Mouse (Mus musculus): ENCODE data around the gene Glt28d2. TPM values are rescaled to one million over a fixed set of nuclear protein-coding genes. Genes with fewer than 3 reads are reported as not detected.

Gene Glt28d2
- polyA plus RNA-seq, 1 experiment: 0.66 TPM

GRCm38 (mm10) chr3:85886636-85887238 lies 579 bp downstream of the Glt28d2 start:
- no peaks in the 10 kb centered on the region for H3K36me3 ChIP-seq (ENCODE audit: control insufficient read depth, insufficient read depth, low read length, poor library complexity, severe bottlenecking)
- H3K4me3 ChIP-seq (ENCODE audit: low read depth, low read length): peak overlapping the region; percentile 63
- peak overlapping the region; percentile 45 for H3K9ac ChIP-seq (ENCODE audit: low read depth, poor library complexity, severe bottlenecking)
- H3K27ac ChIP-seq (ENCODE audit: insufficient read depth, low read length): no peak overlapping the region
- no peaks in the 10 kb centered on the region for H3K9me3 ChIP-seq (replicated peaks; ENCODE audit: control insufficient read depth, insufficient read depth, low read length, poor library complexity, severe bottlenecking)
- H3K4me1 ChIP-seq (ENCODE audit: control insufficient read depth, insufficient read depth, low read length): no peaks in the 10 kb centered on the region
- no peak for TF ChIP-seq CTCF (IDR thresholded peaks at IDR 0.05; ENCODE audit: low read depth, low read length)
- no peaks in the 10 kb centered on the region for H3K27me3 ChIP-seq (ENCODE audit: control insufficient read depth, insufficient read depth, low read length, poor library complexity, severe bottlenecking)

- Histone ChIP-seq H3K27me3 (ENCODE audit: control insufficient read depth, insufficient read depth, low read length, poor library complexity, severe bottlenecking) (no peaks in the 10 kb centered on the region), H3K4me3 (ENCODE audit: low read depth, low read length) (no peak overlapping the region), H3K9me3 (replicated peaks; ENCODE audit: control insufficient read depth, insufficient read depth, low read length, poor library complexity, severe bottlenecking) (no peaks in the 10 kb centered on the region), H3K27ac (ENCODE audit: insufficient read depth, low read length) (no peak overlapping the region), H3K4me1 (ENCODE audit: control insufficient read depth, insufficient read depth, low read length) (no peaks in the 10 kb centered on the region), H3K9ac (ENCODE audit: low read depth, poor library complexity, severe bottlenecking) (no peak overlapping the region), H3K36me3 (ENCODE audit: control insufficient read depth, insufficient read depth, low read length, poor library complexity, severe bottlenecking) (no peaks in the 10 kb centered on the region)
- no peak for TF ChIP-seq CTCF (IDR thresholded peaks at IDR 0.05; ENCODE audit: low read depth, low read length)
- TF ChIP-seq EP300 (IDR thresholded peaks at IDR 0.05; ENCODE audit: insufficient read depth, low read depth, low read length): no peak
- TF ChIP-seq POLR2A (IDR thresholded peaks at IDR 0.05; ENCODE audit: insufficient read depth, low read length): no peak
Measured at GRCm38 (mm10) chr3:85885906-85886305, 1.4 kb downstream of the Glt28d2 start.

GRCm38 (mm10) chr3:85880687-85881086 lies 6.6 kb downstream of the Glt28d2 start:
- Histone ChIP-seq H3K27me3 (ENCODE audit: control insufficient read depth, insufficient read depth, low read length, poor library complexity, severe bottlenecking) (no peaks in the 10 kb centered on the region), H3K9me3 (replicated peaks; ENCODE audit: control insufficient read depth, insufficient read depth, low read length, poor library complexity, severe bottlenecking) (no peaks in the 10 kb centered on the region), H3K27ac (ENCODE audit: insufficient read depth, low read length) (peak overlapping the region; percentile 32; the same call in 1 of the 2 replicates), H3K9ac (ENCODE audit: low read depth, poor library complexity, severe bottlenecking) (no peak overlapping the region), H3K4me3 (ENCODE audit: low read depth, low read length) (no peak overlapping the region), H3K4me1 (ENCODE audit: control insufficient read depth, insufficient read depth, low read length) (no peaks in the 10 kb centered on the region), H3K36me3 (ENCODE audit: control insufficient read depth, insufficient read depth, low read length, poor library complexity, severe bottlenecking) (no peaks in the 10 kb centered on the region)
- TF ChIP-seq POLR2A (IDR thresholded peaks at IDR 0.05; ENCODE audit: insufficient read depth, low read length) (no peak), CTCF (IDR thresholded peaks at IDR 0.05; ENCODE audit: low read depth, low read length) (no peak), EP300 (IDR thresholded peaks at IDR 0.05; ENCODE audit: insufficient read depth, low read depth, low read length) (no peak)

- H3K4me3 ChIP-seq (ENCODE audit: low read depth, low read length): no peak overlapping the region
- H3K9me3 ChIP-seq (replicated peaks; ENCODE audit: control insufficient read depth, insufficient read depth, low read length, poor library complexity, severe bottlenecking): no peaks in the 10 kb centered on the region
- TF ChIP-seq POLR2A (IDR thresholded peaks at IDR 0.05; ENCODE audit: insufficient read depth, low read length) (no peak), CTCF (IDR thresholded peaks at IDR 0.05; ENCODE audit: low read depth, low read length) (no peak), EP300 (IDR thresholded peaks at IDR 0.05; ENCODE audit: insufficient read depth, low read depth, low read length) (no peak)
- no peak overlapping the region for H3K9ac ChIP-seq (ENCODE audit: low read depth, poor library complexity, severe bottlenecking)
- H3K36me3 ChIP-seq (ENCODE audit: control insufficient read depth, insufficient read depth, low read length, poor library complexity, severe bottlenecking): no peaks in the 10 kb centered on the region
- no peaks in the 10 kb centered on the region for H3K4me1 ChIP-seq (ENCODE audit: control insufficient read depth, insufficient read depth, low read length)
- H3K27me3 ChIP-seq (ENCODE audit: control insufficient read depth, insufficient read depth, low read length, poor library complexity, severe bottlenecking): no peaks in the 10 kb centered on the region
- H3K27ac ChIP-seq (ENCODE audit: insufficient read depth, low read length): no peak overlapping the region
Measured at GRCm38 (mm10) chr3:85880068-85880467, 7.2 kb downstream of the Glt28d2 start.

GRCm38 (mm10) chr3:85878911-85879310 lies 8.4 kb downstream of the Glt28d2 start:
- no peak overlapping the region for H3K4me3 ChIP-seq (ENCODE audit: low read depth, low read length)
- no peaks in the 10 kb centered on the region for H3K4me1 ChIP-seq (ENCODE audit: control insufficient read depth, insufficient read depth, low read length)
- H3K9me3 ChIP-seq (replicated peaks; ENCODE audit: control insufficient read depth, insufficient read depth, low read length, poor library complexity, severe bottlenecking): no peaks in the 10 kb centered on the region
- no peaks in the 10 kb centered on the region for H3K36me3 ChIP-seq (ENCODE audit: control insufficient read depth, insufficient read depth, low read length, poor library complexity, severe bottlenecking)
- no peak overlapping the region for H3K27ac ChIP-seq (ENCODE audit: insufficient read depth, low read length)
- H3K9ac ChIP-seq (ENCODE audit: low read depth, poor library complexity, severe bottlenecking): no peak overlapping the region
- no peak for TF ChIP-seq POLR2A (IDR thresholded peaks at IDR 0.05; ENCODE audit: insufficient read depth, low read length)
- TF ChIP-seq EP300 (IDR thresholded peaks at IDR 0.05; ENCODE audit: insufficient read depth, low read depth, low read length): no peak
- TF ChIP-seq CTCF (IDR thresholded peaks at IDR 0.05; ENCODE audit: low read depth, low read length): no peak
- H3K27me3 ChIP-seq (ENCODE audit: control insufficient read depth, insufficient read depth, low read length, poor library complexity, severe bottlenecking): no peaks in the 10 kb centered on the region

- Histone ChIP-seq H3K36me3 (ENCODE audit: control insufficient read depth, insufficient read depth, low read length, poor library complexity, severe bottlenecking) (no peaks in the 10 kb centered on the region), H3K4me3 (ENCODE audit: low read depth, low read length) (no peak overlapping the region), H3K9ac (ENCODE audit: low read depth, poor library complexity, severe bottlenecking) (no peak overlapping the region), H3K27me3 (ENCODE audit: control insufficient read depth, insufficient read depth, low read length, poor library complexity, severe bottlenecking) (no peaks in the 10 kb centered on the region), H3K4me1 (ENCODE audit: control insufficient read depth, insufficient read depth, low read length) (no peaks in the 10 kb centered on the region), H3K9me3 (replicated peaks; ENCODE audit: control insufficient read depth, insufficient read depth, low read length, poor library complexity, severe bottlenecking) (peaks cover under 1% of the 10 kb centered on the region; the same call in 1 of the 2 replicates), H3K27ac (ENCODE audit: insufficient read depth, low read length) (no peak overlapping the region)
- no peak for TF ChIP-seq POLR2A (IDR thresholded peaks at IDR 0.05; ENCODE audit: insufficient read depth, low read length)
- no peak for TF ChIP-seq EP300 (IDR thresholded peaks at IDR 0.05; ENCODE audit: insufficient read depth, low read depth, low read length)
- TF ChIP-seq CTCF (IDR thresholded peaks at IDR 0.05; ENCODE audit: low read depth, low read length): no peak
Measured at GRCm38 (mm10) chr3:85863996-85864395, 23.3 kb downstream of the Glt28d2 start.
